ENCODE assay signal across 8 mouse cellular contexts in the genomic region with DNA sequence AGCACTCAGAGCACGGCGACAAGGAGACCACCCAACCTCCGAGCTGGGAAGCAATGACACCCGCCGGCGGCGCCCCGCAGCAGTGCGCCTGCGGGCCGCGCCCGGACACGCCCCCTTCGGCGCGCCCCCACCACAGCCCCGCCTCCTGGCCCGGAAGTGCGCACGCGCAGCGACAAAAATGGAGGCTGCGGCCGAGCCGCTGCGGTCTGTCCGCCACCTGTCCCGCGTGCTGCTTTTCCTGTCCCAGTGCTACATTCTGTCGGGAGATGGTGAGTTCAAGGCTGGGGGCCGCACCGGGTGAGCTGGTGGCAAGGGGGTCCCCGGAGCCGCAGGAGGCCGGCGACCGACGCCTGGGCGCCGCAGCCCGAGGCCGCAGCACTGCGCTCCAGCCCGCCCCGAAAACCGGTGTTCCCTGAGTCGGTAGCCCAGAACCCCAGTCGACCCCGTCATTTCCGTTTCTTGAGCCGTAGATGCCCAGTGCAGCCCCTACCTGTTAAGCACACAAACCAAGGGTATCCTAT. TPM values are rescaled to one million over a fixed set of nuclear protein-coding genes. Genes with fewer than 3 reads are reported as not detected.
DNase-seq lines count a peak whose midpoint lies in the region; ATAC-seq and TF ChIP-seq lines count a peak whose summit lies in the region.

No protein-coding gene starts in this region.

- peak overlapping the region; percentile 59 for H3K4me3 ChIP-seq in cortical plate, adult 2 months (ENCODE audit: insufficient read depth, low read length)

- peaks cover 3% of the 10 kb centered on the region; the same call in 1 of the 2 replicates for H3K4me1 ChIP-seq in cortical plate, adult 2 months (ENCODE audit: control insufficient read depth, insufficient read depth, low read length)

- no peak for TF ChIP-seq CTCF in cortical plate, adult 2 months (IDR thresholded peaks at IDR 0.05; ENCODE audit: extremely low read depth, insufficient read depth, low read length)

- peak; percentile 93 for ATAC-seq in megakaryocyte, adult 5-6 weeks (ENCODE audit: poor library complexity, severe bottlenecking)

- no peak; the same call in none of the 2 replicates for TF ChIP-seq POLR2A in cortical plate, adult 2 months (IDR thresholded peaks at IDR 0.05; ENCODE audit: extremely low read depth, insufficient read depth, low read length)

- no peak overlapping the region for H3K27ac ChIP-seq in cortical plate, adult 2 months (ENCODE audit: insufficient read depth, low read length)

- peak; percentile 73 for DNase-seq in adipocyte (ENCODE audit: low spot score)
- DNase-seq in gastrocnemius, postnatal 10 days: peak; percentile 92
- DNase-seq in induced T-regulatory cell, adult 2 months (ENCODE audit: low read depth): peak; percentile 92
- DNase-seq in left cerebral cortex, adult 8-10 months (ENCODE audit: low spot score in 2 of 2): peak; percentile 72 to 79
- DNase-seq in right cerebral cortex, adult 18-20 months: peak; percentile 89
- DNase-seq in urinary bladder, adult 2 months (ENCODE audit: low spot score): peak; percentile 87

RNA-seq across cellular contexts. Expression of a gene that starts 2.4 kb away (rescaled TPM):
- 113 and 118 TPM in 2 replicates for polyA plus RNA-seq in cortical plate, adult 2 months (2012; rRNA removed)
- total RNA-seq in gastrocnemius, postnatal 10 days (2021): 10 to 100 TPM; 15.2 to 17.8 TPM
- 10 to 100 TPM; 47.5 to 64.0 (median 58.3) TPM for total RNA-seq in left cerebral cortex, adult 8-10 months (2022)
- 27.7 and 29.5 TPM in 2 replicates for total RNA-seq in megakaryocyte, adult 5-6 weeks (2015)
- 43.5 and 44.2 TPM in 2 replicates for total RNA-seq in megakaryocyte, adult 5-6 weeks (2017)
- polyA plus RNA-seq in urinary bladder, adult 2 months (2012; rRNA removed): 83.6 and 112 TPM in 2 replicates

RNA-seq across cellular contexts. Expression of a gene that starts 48.7 kb away (rescaled TPM):
- polyA plus RNA-seq in cortical plate, adult 2 months (2012; rRNA removed): 21.7 and 22.0 TPM in 2 replicates
- 10 to 100 TPM; 40.4 to 43.0 TPM for total RNA-seq in gastrocnemius, postnatal 10 days (2021)
- 10 to 100 TPM; 40.1 to 41.8 (median 40.6) TPM for total RNA-seq in left cerebral cortex, adult 8-10 months (2022)
- 3.4 and 3.9 TPM in 2 replicates for total RNA-seq in megakaryocyte, adult 5-6 weeks (2015)
- total RNA-seq in megakaryocyte, adult 5-6 weeks (2017): 8.3 and 11.6 TPM in 2 replicates
- polyA plus RNA-seq in urinary bladder, adult 2 months (2012; rRNA removed): 5.9 and 7.1 TPM in 2 replicates
